Mouse (Mus musculus) midbrain, embryonic 11.5 days (tissue): ENCODE results near the gene Dock2. TPM values are rescaled to one million over a fixed set of nuclear protein-coding genes. Genes with fewer than 3 reads are reported as not detected.

ENCODE experiments used
- ATAC-seq: fragments of 200-750 bp; cut with Nextera tagmentation; 2 replicates; pipeline ENCODE4 v1.8.0; 2017; ENCODE audit warnings: moderate TSS enrichment, moderate library complexity; ENCODE audit not compliant: low FRiP score
- DNase-seq: peaks from one replicate; pipeline ENCODE4 v3.0.0; 2015; ENCODE audit warnings: low spot score; ENCODE audit errors: missing footprints
- H3K27ac ChIP-seq: fragments of 300-500 bp; sonication (generic); 2 replicates; pipeline ENCODE4 v1.5.1; 2014; ENCODE audit warnings: low read depth, low read length
- H3K27me3 ChIP-seq: fragments of 300-500 bp; sonication (generic); 2 replicates; pipeline ENCODE4 v1.6.1; 2014; ENCODE audit warnings: mild to moderate bottlenecking, low read length, moderate library complexity, mixed read lengths; ENCODE audit not compliant: control insufficient read depth, insufficient read depth
- H3K36me3 ChIP-seq: fragments of 300-500 bp; sonication (generic); 2 replicates; pipeline ENCODE4 v1.6.1; 2014; ENCODE audit warnings: mild to moderate bottlenecking, low read length, moderate library complexity, mixed read lengths; ENCODE audit not compliant: control insufficient read depth, insufficient read depth
- H3K4me1 ChIP-seq: fragments of 300-500 bp; sonication (generic); 2 replicates; pipeline ENCODE4 v1.6.1; 2014; ENCODE audit warnings: low read length; ENCODE audit not compliant: control insufficient read depth, insufficient read depth
- H3K4me2 ChIP-seq: fragments of 300-500 bp; sonication (generic); 2 replicates; pipeline ENCODE4 v1.6.1; 2014; ENCODE audit warnings: mild to moderate bottlenecking, moderate library complexity
- H3K4me3 ChIP-seq: fragments of 300-500 bp; sonication (generic); 2 replicates; pipeline ENCODE4 v1.5.1; 2014; ENCODE audit warnings: low read depth, low read length
- H3K9ac ChIP-seq: fragments of 300-500 bp; sonication (generic); 2 replicates; pipeline ENCODE4 v1.6.1; 2014; ENCODE audit warnings: low read length
- H3K9me3 ChIP-seq: fragments of 300-500 bp; sonication (generic); 2 replicates; pipeline ENCODE4 v1.6.1; 2016; ENCODE audit warnings: low read length; ENCODE audit not compliant: control insufficient read depth
- WGBS: fragments of 180-500 bp; shearing (Covaris S2); extraction: QIAGEN DNeasy Blood & Tissue Kit; methylation state at CpG from one replicate; pipeline ENCODE4 v1.1.7; 2014; 5-methylcytosine and 5-hydroxymethylcytosine counted together
- polyA plus RNA-seq: library from polyadenylated mRNA; unstranded; fragments of >200 nt; fragmentation: Nextera tagmentation; extraction: Ambion mirVana; gene quantifications from 2 replicates; pipeline ENCODE4 v1.2.1, GENCODE M21; 2014

The Dock2 gene
- polyA plus RNA-seq, 1 experiment from 2014 or later: 0.79 TPM

- Histone ChIP-seq H3K27ac (no peak overlapping the region), H3K36me3 (no peaks in the 10 kb centered on the region), H3K9ac (no peak overlapping the region), H3K4me1 (0 out of 2 replicates have a peak, but pooled peaks cover 2% of the 10 kb centered on the region), H3K4me2 (no peak overlapping the region), H3K4me3 (no peak overlapping the region), H3K9me3 (no peaks in the 10 kb centered on the region), H3K27me3 (no peaks in the 10 kb centered on the region)
- WGBS: 76% methylated on average over 4 of the region's 4 CpGs
- ATAC-seq (no peak), DNase-seq (no peak)
These were observed 435.3 kb downstream of the Dock2 start for GRCm38 (mm10) chr11:34348287-34348918.

- Histone ChIP-seq H3K27ac (no peak overlapping the region), H3K9me3 (no peaks in the 10 kb centered on the region), H3K4me3 (no peak overlapping the region), H3K36me3 (no peaks in the 10 kb centered on the region), H3K4me2 (no peak overlapping the region), H3K27me3 (no peaks in the 10 kb centered on the region), H3K4me1 (no peaks in the 10 kb centered on the region), H3K9ac (no peak overlapping the region)
- no peak for DNase-seq
- ATAC-seq: no peak
- 75% methylated on average over 5 of the region's 5 CpGs for WGBS
These were observed 439.4 kb downstream of the Dock2 start for GRCm38 (mm10) chr11:34344310-34344709.

GRCm38 (mm10) chr11:34343742-34344307 lies 439.9 kb downstream of the Dock2 start:
- no peak overlapping the region for H3K27ac ChIP-seq
- no peak overlapping the region for H3K4me2 ChIP-seq
- H3K36me3 ChIP-seq: no peaks in the 10 kb centered on the region
- H3K9me3 ChIP-seq: no peaks in the 10 kb centered on the region
- 75% methylated on average over 4 of the region's 4 CpGs for WGBS
- ATAC-seq: no peak
- H3K4me3 ChIP-seq: no peak overlapping the region
- no peak overlapping the region for H3K9ac ChIP-seq
- H3K4me1 ChIP-seq: no peaks in the 10 kb centered on the region
- no peaks in the 10 kb centered on the region for H3K27me3 ChIP-seq
- DNase-seq: no peak

- H3K27me3 ChIP-seq: no peaks in the 10 kb centered on the region
- no peaks in the 10 kb centered on the region for H3K36me3 ChIP-seq
- H3K9ac ChIP-seq: no peak overlapping the region
- no peak overlapping the region for H3K4me2 ChIP-seq
- no peaks in the 10 kb centered on the region for H3K9me3 ChIP-seq
- no peaks in the 10 kb centered on the region for H3K4me1 ChIP-seq
- 92% methylated on average over 5 of the region's 5 CpGs for WGBS
- no peak for DNase-seq
- H3K27ac ChIP-seq: no peak overlapping the region
- H3K4me3 ChIP-seq: no peak overlapping the region
- no peak for ATAC-seq
These were observed 444.0 kb downstream of the Dock2 start for GRCm38 (mm10) chr11:34339693-34340092.

- no peaks in the 10 kb centered on the region for H3K27me3 ChIP-seq
- no peak overlapping the region for H3K4me2 ChIP-seq
- H3K9me3 ChIP-seq: no peaks in the 10 kb centered on the region
- DNase-seq: no peak
- no peak overlapping the region for H3K27ac ChIP-seq
- no peak overlapping the region for H3K4me3 ChIP-seq
- H3K9ac ChIP-seq: no peak overlapping the region
- H3K4me1 ChIP-seq: no peaks in the 10 kb centered on the region
- no peaks in the 10 kb centered on the region for H3K36me3 ChIP-seq
- WGBS: 71% methylated on average over 1 of the region's 1 CpGs
- no peak for ATAC-seq
These were observed 445.8 kb downstream of the Dock2 start for GRCm38 (mm10) chr11:34337907-34338306.

- WGBS: 79% methylated on average over 7 of the region's 7 CpGs
- Histone ChIP-seq H3K4me1 (no peaks in the 10 kb centered on the region), H3K9ac (no peak overlapping the region), H3K27ac (no peak overlapping the region), H3K27me3 (no peaks in the 10 kb centered on the region), H3K4me3 (no peak overlapping the region), H3K4me2 (no peak overlapping the region), H3K9me3 (no peaks in the 10 kb centered on the region), H3K36me3 (no peaks in the 10 kb centered on the region)
- ATAC-seq (no peak), DNase-seq (no peak)
These were observed 451.2 kb downstream of the Dock2 start for GRCm38 (mm10) chr11:34332344-34333031.

- 85% methylated on average over 8 of the region's 8 CpGs for WGBS
- H3K36me3 ChIP-seq: no peaks in the 10 kb centered on the region
- peak; percentile 54 for DNase-seq
- H3K9me3 ChIP-seq: no peaks in the 10 kb centered on the region
- no peak overlapping the region for H3K4me3 ChIP-seq
- no peak overlapping the region for H3K4me2 ChIP-seq
- H3K9ac ChIP-seq: no peak overlapping the region
- ATAC-seq: no peak
- no peaks in the 10 kb centered on the region for H3K4me1 ChIP-seq
- H3K27ac ChIP-seq: no peak overlapping the region
- no peaks in the 10 kb centered on the region for H3K27me3 ChIP-seq
These were observed 460.0 kb downstream of the Dock2 start for GRCm38 (mm10) chr11:34323664-34324063.

- WGBS: 87% methylated on average over 1 of the region's 1 CpGs
- DNase-seq (no peak), ATAC-seq (no peak)
- no peaks in the 10 kb centered on the region for H3K4me1 ChIP-seq
- no peaks in the 10 kb centered on the region for H3K9me3 ChIP-seq
- no peak overlapping the region for H3K4me2 ChIP-seq
- H3K27me3 ChIP-seq: peaks cover 10% of the 10 kb centered on the region; the same call in 1 of the 2 replicates
- H3K36me3 ChIP-seq: no peaks in the 10 kb centered on the region
- no peak overlapping the region for H3K27ac ChIP-seq
- H3K4me3 ChIP-seq: no peak overlapping the region
- no peak overlapping the region for H3K9ac ChIP-seq
These were observed 464.4 kb downstream of the Dock2 start for GRCm38 (mm10) chr11:34319282-34319681.

GRCm38 (mm10) chr11:34317001-34317400 lies 466.7 kb downstream of the Dock2 start:
- Histone ChIP-seq H3K27me3 (peaks cover 14% of the 10 kb centered on the region; the same call in 1 of the 2 replicates), H3K36me3 (no peaks in the 10 kb centered on the region), H3K4me1 (no peaks in the 10 kb centered on the region), H3K4me2 (no peak overlapping the region), H3K27ac (no peak overlapping the region), H3K9me3 (no peaks in the 10 kb centered on the region), H3K4me3 (no peak overlapping the region), H3K9ac (no peak overlapping the region)
- DNase-seq (no peak), ATAC-seq (no peak)
- 82% methylated on average over 8 of the region's 8 CpGs for WGBS
